Mouse (Mus musculus): ENCODE results near the gene Ccdc28b. TPM values are rescaled to one million over a fixed set of nuclear protein-coding genes. Genes with fewer than 3 reads are reported as not detected.
A peak's percentile ranks its signal among the peaks of the same experiment; 100 is the strongest.

The Ccdc28b gene
- 30.9 to 112 TPM (median 62.0 TPM) in 3 replicates for total RNA-seq (2017)

DNA sequence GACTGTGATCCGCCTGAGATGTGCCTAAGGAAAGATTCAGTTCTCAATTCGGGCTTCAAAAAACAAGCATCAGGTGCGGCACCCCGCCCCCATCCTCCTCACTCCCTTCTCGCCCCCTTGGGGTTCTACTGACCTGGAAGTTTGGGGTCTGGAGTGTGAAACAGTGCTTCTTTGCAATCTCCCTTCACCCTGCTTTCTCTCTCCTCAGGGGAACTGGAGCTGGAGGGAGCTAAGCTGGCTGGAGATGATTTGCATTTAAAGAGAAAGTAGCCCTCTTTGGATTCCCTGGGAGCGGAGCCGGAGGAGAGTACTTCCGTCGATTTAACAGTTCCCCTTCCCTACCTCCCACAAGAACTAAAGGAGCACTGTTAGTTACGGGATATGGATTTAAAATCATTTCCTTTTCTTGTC lies at the start of gene Ccdc28b:
Ccdc28b (minus strand) TSS at position 267 of the 411 bp plus-strand sequence.
- no peak for ATAC-seq (replicated peaks; ENCODE audit: insufficient number of reproducible peaks, low FRiP score, low TSS enrichment, poor library complexity, severe bottlenecking)

- no peak; the same call in 1 of the 2 replicates for ATAC-seq (replicated peaks; ENCODE audit: insufficient number of reproducible peaks, low FRiP score, low TSS enrichment, poor library complexity, severe bottlenecking)
These were observed 49.2 kb upstream of the Ccdc28b start for GRCm38 (mm10) chr4:129672878-129673449.

DNA sequence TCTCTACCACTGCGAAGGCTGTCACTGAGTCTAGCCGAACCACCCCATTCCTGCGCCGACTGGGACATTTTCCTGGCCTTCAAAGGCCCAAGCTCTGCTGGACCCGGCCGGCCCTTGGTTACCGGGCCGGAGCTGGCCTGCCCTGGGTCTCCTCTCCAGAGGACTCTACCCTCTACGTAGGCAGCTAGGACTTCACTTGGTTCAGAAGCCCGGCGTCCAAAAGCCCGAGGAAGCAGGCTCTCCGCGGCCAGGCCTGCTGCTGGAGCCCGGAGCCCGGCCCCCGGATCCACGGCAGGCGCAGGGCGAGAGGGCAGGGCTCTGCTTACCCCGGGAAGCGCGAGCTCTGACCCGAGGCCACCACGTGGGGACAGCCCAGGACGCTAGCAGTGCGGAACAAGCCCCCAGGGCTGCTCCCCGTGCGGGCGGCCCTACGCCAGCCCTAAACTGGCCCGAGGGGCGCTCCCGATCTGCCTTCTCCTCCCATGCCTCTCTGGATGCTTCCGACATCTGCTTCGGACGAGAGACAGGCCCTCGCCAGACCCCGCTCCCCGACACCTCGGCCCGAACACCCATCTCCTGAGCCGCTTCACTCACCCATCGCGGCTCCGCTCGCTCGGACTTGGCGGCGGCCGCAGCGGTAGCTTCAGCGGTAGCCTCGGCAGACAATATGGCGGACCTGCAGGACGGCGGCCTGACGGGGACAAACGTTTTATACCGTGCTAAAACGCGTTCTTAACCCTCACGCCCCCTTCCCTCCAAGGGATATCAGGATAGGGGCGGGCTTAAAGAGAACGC lies 48.5 kb upstream of the Ccdc28b start, which contains the start of gene Kpna6:
Kpna6 (minus strand) TSS at position 685 of the 795 bp plus-strand sequence.
- ATAC-seq (replicated peaks; ENCODE audit: insufficient number of reproducible peaks, low FRiP score, low TSS enrichment, poor library complexity, severe bottlenecking), result peak; percentile 97

DNA sequence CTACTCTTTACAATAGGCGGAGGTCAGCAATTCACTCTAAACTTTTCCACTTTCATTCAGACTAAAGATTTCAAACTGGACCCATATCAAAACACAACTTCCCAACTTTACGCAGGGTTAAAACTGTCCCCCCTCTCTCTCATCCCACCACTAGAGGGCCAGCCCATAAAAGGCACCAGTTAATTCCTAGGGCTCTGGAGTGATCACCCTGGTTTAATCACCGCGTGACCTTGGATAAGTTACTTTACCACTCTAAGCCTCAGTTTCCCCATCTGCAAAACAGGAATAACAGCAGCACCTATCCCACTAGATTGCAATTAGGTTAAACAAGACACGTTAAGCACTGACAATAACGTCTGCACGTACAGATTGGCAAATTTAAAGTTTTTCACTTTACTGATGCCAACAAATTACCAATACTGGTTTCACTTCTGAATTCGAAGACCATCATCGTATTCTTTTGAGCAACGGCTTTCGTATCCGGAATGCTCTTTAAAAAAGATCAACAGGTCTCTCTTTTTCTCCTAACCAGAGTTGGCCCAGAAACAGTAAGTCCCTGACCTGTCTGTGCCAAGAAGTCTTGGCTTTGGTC lies 47.8 kb upstream of the Ccdc28b start:
- 0 out of 2 replicates have a peak, but pooled peaks have one; percentile 40 for ATAC-seq (replicated peaks; ENCODE audit: insufficient number of reproducible peaks, low FRiP score, low TSS enrichment, poor library complexity, severe bottlenecking)

- ATAC-seq (replicated peaks; ENCODE audit: insufficient number of reproducible peaks, low FRiP score, low TSS enrichment, poor library complexity, severe bottlenecking), result no peak
These were observed 38.6 kb upstream of the Ccdc28b start for GRCm38 (mm10) chr4:129662255-129662813.

- ATAC-seq (replicated peaks; ENCODE audit: insufficient number of reproducible peaks, low FRiP score, low TSS enrichment, poor library complexity, severe bottlenecking), result no peak
These were observed 37.8 kb upstream of the Ccdc28b start for GRCm38 (mm10) chr4:129661584-129661983.

GRCm38 (mm10) chr4:129654770-129655169 lies 31.0 kb upstream of the Ccdc28b start:
- no peak for ATAC-seq (replicated peaks; ENCODE audit: insufficient number of reproducible peaks, low FRiP score, low TSS enrichment, poor library complexity, severe bottlenecking)

- ATAC-seq (replicated peaks; ENCODE audit: insufficient number of reproducible peaks, low FRiP score, low TSS enrichment, poor library complexity, severe bottlenecking), result no peak
These were observed 26.6 kb upstream of the Ccdc28b start for GRCm38 (mm10) chr4:129650359-129650758.

DNA sequence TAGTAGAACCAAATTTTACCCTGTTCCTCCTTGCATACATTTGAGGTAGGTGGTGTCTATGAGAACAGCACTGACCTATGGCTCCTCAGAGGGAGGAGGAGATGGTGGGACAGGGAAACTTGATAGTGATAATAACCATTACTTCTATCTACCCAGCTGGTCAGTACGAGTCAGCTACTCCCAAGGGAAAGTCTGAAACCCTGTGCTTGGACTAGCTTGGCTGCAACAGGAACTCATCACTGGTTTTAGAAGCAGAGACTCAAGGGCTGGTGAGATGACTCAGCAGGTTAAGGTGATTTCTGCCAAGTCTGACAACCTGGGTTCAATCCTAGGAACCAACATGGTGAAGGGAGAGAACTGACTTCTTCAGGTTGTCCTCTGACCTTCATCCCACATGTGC lies 24.9 kb upstream of the Ccdc28b start:
- ATAC-seq (replicated peaks; ENCODE audit: insufficient number of reproducible peaks, low FRiP score, low TSS enrichment, poor library complexity, severe bottlenecking), result no peak

DNA sequence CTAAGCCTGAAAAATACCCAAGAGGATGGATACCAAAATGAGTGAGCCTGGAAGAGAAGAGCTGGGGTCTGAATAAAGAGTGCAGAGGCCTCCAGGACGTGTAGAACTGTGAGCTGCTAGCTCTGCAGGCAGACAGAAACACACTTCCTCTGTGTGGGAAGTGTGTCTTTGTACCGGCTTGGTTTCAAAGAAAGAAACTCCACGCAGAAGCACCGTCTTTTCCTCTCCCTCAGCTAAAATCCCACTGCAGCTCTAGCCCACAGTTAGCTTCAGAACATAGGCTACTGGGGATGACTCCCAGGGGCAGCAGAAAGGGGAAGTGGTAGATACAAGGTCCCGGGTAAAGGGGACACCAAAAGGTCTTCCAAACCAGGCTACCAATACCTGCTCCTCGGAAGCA lies 21.5 kb upstream of the Ccdc28b start:
- no peak for ATAC-seq (replicated peaks; ENCODE audit: insufficient number of reproducible peaks, low FRiP score, low TSS enrichment, poor library complexity, severe bottlenecking)

DNA sequence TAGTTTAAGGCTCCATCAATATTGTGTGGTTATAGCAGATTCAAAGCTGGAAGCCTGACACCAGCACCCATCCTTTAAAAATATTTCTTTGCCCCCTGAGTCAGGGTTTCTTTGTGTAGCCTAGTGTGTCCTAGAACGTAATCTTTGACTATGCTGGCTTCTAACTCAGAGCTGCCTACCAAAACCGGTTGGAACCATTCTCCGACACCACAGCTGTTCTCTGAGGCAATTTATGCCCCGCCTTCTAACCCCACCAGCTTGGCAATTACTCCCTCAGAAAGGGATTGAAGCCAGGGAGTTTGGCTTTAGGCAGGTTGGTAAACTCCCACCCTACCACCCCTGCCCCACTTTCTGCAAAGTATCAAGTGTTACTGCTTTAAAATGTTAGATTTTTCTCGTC lies 18.0 kb upstream of the Ccdc28b start:
- no peak for ATAC-seq (replicated peaks; ENCODE audit: insufficient number of reproducible peaks, low FRiP score, low TSS enrichment, poor library complexity, severe bottlenecking)

GRCm38 (mm10) chr4:129640638-129641467 lies 17.1 kb upstream of the Ccdc28b start, which contains the start of gene Txlna:
Gene Txlna (minus strand): TSS chr4:129641065.
- ATAC-seq (replicated peaks; ENCODE audit: insufficient number of reproducible peaks, low FRiP score, low TSS enrichment, poor library complexity, severe bottlenecking), result peak; percentile 96

DNA sequence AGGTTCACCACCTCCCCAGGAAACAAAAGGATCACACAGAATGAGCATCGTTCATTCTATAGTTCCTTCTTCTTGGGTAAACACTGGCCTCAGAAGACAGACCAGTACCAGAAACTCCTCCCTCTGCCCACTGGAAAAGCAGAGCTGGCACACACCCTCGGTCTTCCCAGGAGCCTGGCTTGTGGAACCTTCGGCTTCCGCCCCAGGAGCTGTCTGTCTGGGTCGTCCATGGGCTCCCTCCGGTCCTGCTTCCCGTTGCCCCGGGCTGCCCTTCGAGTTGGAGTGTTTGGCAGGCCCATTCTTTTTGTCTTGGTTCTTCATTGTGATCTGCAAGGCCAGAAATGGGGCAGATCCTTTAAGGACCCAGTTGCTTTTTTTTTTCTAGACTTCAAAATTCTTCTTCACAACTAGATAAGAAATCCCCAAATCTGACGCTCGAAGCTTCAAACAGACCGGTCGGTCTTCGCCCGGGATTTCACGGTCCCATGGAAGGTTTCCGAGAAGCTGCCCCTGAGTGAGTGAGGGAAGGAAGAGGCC lies 16.4 kb upstream of the Ccdc28b start:
- no peak for ATAC-seq (replicated peaks; ENCODE audit: insufficient number of reproducible peaks, low FRiP score, low TSS enrichment, poor library complexity, severe bottlenecking)

- no peak for ATAC-seq (replicated peaks; ENCODE audit: insufficient number of reproducible peaks, low FRiP score, low TSS enrichment, poor library complexity, severe bottlenecking)
These were observed 15.5 kb upstream of the Ccdc28b start for GRCm38 (mm10) chr4:129639221-129639620.

GRCm38 (mm10) chr4:129633852-129634251 lies 10.1 kb upstream of the Ccdc28b start:
- no peak for ATAC-seq (replicated peaks; ENCODE audit: insufficient number of reproducible peaks, low FRiP score, low TSS enrichment, poor library complexity, severe bottlenecking)

GRCm38 (mm10) chr4:129631867-129632266 lies 8.1 kb upstream of the Ccdc28b start:
- no peak for ATAC-seq (replicated peaks; ENCODE audit: insufficient number of reproducible peaks, low FRiP score, low TSS enrichment, poor library complexity, severe bottlenecking)

GRCm38 (mm10) chr4:129630944-129631343 lies 7.2 kb upstream of the Ccdc28b start:
- no peak for ATAC-seq (replicated peaks; ENCODE audit: insufficient number of reproducible peaks, low FRiP score, low TSS enrichment, poor library complexity, severe bottlenecking)

DNA sequence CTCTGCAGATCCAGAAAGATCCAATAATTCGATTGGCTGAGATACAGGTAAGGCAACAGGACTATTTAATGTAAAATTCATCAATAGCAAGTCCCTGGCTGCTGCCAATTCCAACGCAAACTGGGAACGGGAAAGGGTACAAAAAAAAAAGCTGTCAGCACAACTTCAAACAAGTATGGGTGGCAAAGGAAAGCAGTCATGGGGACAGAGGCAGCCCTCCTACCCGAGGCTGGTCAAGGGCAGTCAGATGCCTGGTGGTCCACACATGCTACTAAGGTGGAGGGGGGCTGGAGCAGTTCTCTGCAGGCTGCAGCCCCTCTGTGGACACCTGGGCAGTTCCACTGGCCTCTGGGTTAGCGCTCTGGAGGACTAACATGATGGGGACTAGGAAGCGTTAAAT lies 2.3 kb upstream of the Ccdc28b start:
- no peak for ATAC-seq (replicated peaks; ENCODE audit: insufficient number of reproducible peaks, low FRiP score, low TSS enrichment, poor library complexity, severe bottlenecking)

Measured in monocyte, adult 5-6 weeks (primary cell).